Mouse (Mus musculus) E14TG2a.4 (cell line): ENCODE measurements around the gene Mrpl24.
A peak's percentile ranks its signal among the peaks of the same experiment; 100 is the strongest.

Experiments used
- H3K27me3 ChIP-seq: 2 replicates; pipeline ENCODE4 v1.6.1; 2014; ENCODE audit warnings: low read length, control low read depth; ENCODE audit not compliant: insufficient read depth
- H3K36me3 ChIP-seq: 2 replicates; pipeline ENCODE4 v1.6.1; 2014; ENCODE audit warnings: low read length, control low read depth; ENCODE audit not compliant: insufficient read depth
- H3K4me1 ChIP-seq: replicated peaks from 2 replicates; pipeline ENCODE4 v1.6.1; 2014; ENCODE audit warnings: low read depth, low read length, control low read depth
- H3K4me3 ChIP-seq: replicated peaks from 2 replicates; pipeline ENCODE4 v1.5.1; 2014; ENCODE audit warnings: mild to moderate bottlenecking, low read length
- H3K9me3 ChIP-seq: 2 replicates; pipeline ENCODE4 v1.6.1; 2014; ENCODE audit warnings: low read length, control low read depth
- CTCF ChIP-seq: conservative IDR thresholded peaks from 2 replicates; pipeline ENCODE4 v1.5.1; 2014; ENCODE audit warnings: low read length
- NANOG ChIP-seq: IDR thresholded peaks from 2 replicates; pipeline ENCODE4 v1.6.1; 2014; ENCODE audit warnings: borderline replicate concordance, low read length, mixed read lengths
- POU5F1 ChIP-seq: IDR thresholded peaks from 2 replicates; pipeline ENCODE4 v1.6.1; 2014; ENCODE audit warnings: low read length, borderline replicate concordance

Gene Mrpl24

GRCm38 (mm10) chr3:87947811-87948199 is 28.5 kb downstream of the Mrpl24 start:
- no peak for TF ChIP-seq NANOG
- TF ChIP-seq CTCF: no peak
- no peak for TF ChIP-seq POU5F1
- Histone ChIP-seq H3K4me1 (peaks cover 91% of the 10 kb centered on the region), H3K4me3 (peak overlapping the region; percentile 60), H3K9me3 (no peaks in the 10 kb centered on the region), H3K27me3 (peaks cover 74% of the 10 kb centered on the region), H3K36me3 (peaks cover 30% of the 10 kb centered on the region)

GRCm38 (mm10) chr3:87948378-87949265 is 29.3 kb downstream of the Mrpl24 start, which contains the start of gene Crabp2:
Crabp2 (plus strand) TSS chr3:87948666.
- H3K9me3 ChIP-seq: no peaks in the 10 kb centered on the region
- H3K4me1 ChIP-seq: peaks cover 97% of the 10 kb centered on the region
- TF ChIP-seq NANOG (no peak), POU5F1 (no peak), CTCF (no peak)
- peak within 1 kb of the TSS; percentile 60 for H3K4me3 ChIP-seq
- peaks cover 82% of the 10 kb centered on the region for H3K27me3 ChIP-seq
- peaks cover 26% of the 10 kb centered on the region for H3K36me3 ChIP-seq

- Histone ChIP-seq H3K36me3 (peaks cover 18% of the 10 kb centered on the region), H3K4me3 (peak overlapping the region; percentile 60), H3K4me1 (peaks cover 90% of the 10 kb centered on the region), H3K27me3 (peaks cover 90% of the 10 kb centered on the region), H3K9me3 (no peaks in the 10 kb centered on the region)
- TF ChIP-seq NANOG (no peak), CTCF (no peak), POU5F1 (no peak)
Measured at GRCm38 (mm10) chr3:87949266-87949954, 30.1 kb downstream of the Mrpl24 start.

- H3K27me3 ChIP-seq: peaks cover 96% of the 10 kb centered on the region
- no peaks in the 10 kb centered on the region for H3K9me3 ChIP-seq
- peak overlapping the region; percentile 56 for H3K4me3 ChIP-seq
- peaks cover 83% of the 10 kb centered on the region for H3K4me1 ChIP-seq
- peaks cover 12% of the 10 kb centered on the region for H3K36me3 ChIP-seq
- TF ChIP-seq POU5F1 (no peak), CTCF (no peak), NANOG (no peak)
Measured at GRCm38 (mm10) chr3:87949955-87950515, 30.7 kb downstream of the Mrpl24 start.

GRCm38 (mm10) chr3:87951946-87952345 is 32.6 kb downstream of the Mrpl24 start:
- peaks cover 97% of the 10 kb centered on the region for H3K27me3 ChIP-seq
- peaks cover 64% of the 10 kb centered on the region for H3K4me1 ChIP-seq
- peaks cover 4% of the 10 kb centered on the region; the same call in 1 of the 2 replicates for H3K36me3 ChIP-seq
- H3K9me3 ChIP-seq: no peaks in the 10 kb centered on the region
- H3K4me3 ChIP-seq: peak overlapping the region; percentile 53
- TF ChIP-seq POU5F1 (no peak), NANOG (no peak), CTCF (no peak)

GRCm38 (mm10) chr3:87952440-87952839 is 33.1 kb downstream of the Mrpl24 start:
- no peak for TF ChIP-seq CTCF
- TF ChIP-seq NANOG: no peak
- no peak for TF ChIP-seq POU5F1
- Histone ChIP-seq H3K36me3 (peaks cover 4% of the 10 kb centered on the region; the same call in 1 of the 2 replicates), H3K4me3 (peak overlapping the region; percentile 53), H3K4me1 (peaks cover 59% of the 10 kb centered on the region), H3K9me3 (no peaks in the 10 kb centered on the region), H3K27me3 (peaks cover 95% of the 10 kb centered on the region)

GRCm38 (mm10) chr3:87958056-87958455 is 38.8 kb downstream of the Mrpl24 start:
- Histone ChIP-seq H3K36me3 (peaks cover 4% of the 10 kb centered on the region; the same call in 1 of the 2 replicates), H3K4me1 (peaks cover 27% of the 10 kb centered on the region), H3K4me3 (no peak overlapping the region), H3K27me3 (peaks cover 89% of the 10 kb centered on the region), H3K9me3 (no peaks in the 10 kb centered on the region)
- TF ChIP-seq CTCF: no peak
- no peak for TF ChIP-seq NANOG

GRCm38 (mm10) chr3:87958476-87958875 is 39.2 kb downstream of the Mrpl24 start:
- H3K36me3 ChIP-seq: peaks cover 1% of the 10 kb centered on the region; the same call in 1 of the 2 replicates
- TF ChIP-seq NANOG (no peak), CTCF (no peak), POU5F1 (no peak)
- H3K9me3 ChIP-seq: no peaks in the 10 kb centered on the region

More at GRCm38 (mm10) chr3:87958476-87958875, 39.2 kb downstream of the Mrpl24 start:
- H3K4me1 ChIP-seq: peaks cover 23% of the 10 kb centered on the region
- H3K27me3 ChIP-seq: peaks cover 89% of the 10 kb centered on the region
- no peak overlapping the region for H3K4me3 ChIP-seq
